13 mouse cellular contexts compared by ENCODE assay signal in genomic region chr11:64168626-64169025, GRCm38 (mm10).
A peak's percentile ranks its signal among the peaks of the same experiment; 100 is the strongest.
DNase-seq lines count a peak whose midpoint lies in the region; ATAC-seq and TF ChIP-seq lines count a peak whose summit lies in the region.
"Had no signal": no experiment of that assay in that cellular context is flagged by ENCODE, and none has a peak within 500 bp of the region (broad histone marks: within the 10 kb centered on the region; RNA-seq: fewer than 3 reads in every experiment).

No protein-coding gene starts in this region.

- H3K27me3 ChIP-seq in neural tube, embryonic 13.5 days = no peaks in the 10 kb centered on the region
- no peaks in the 10 kb centered on the region for H3K27me3 ChIP-seq in intestine, embryonic 15.5 days (replicated peaks)
- H3K27me3 ChIP-seq: CH12.LX; forebrain, embryonic 12.5 days; stomach, embryonic 15.5 days had no signal

- no peak overlapping the region for H3K4me3 ChIP-seq in gastrocnemius, adult 2 months
- H3K4me3 ChIP-seq in neural tube, embryonic 13.5 days = no peak overlapping the region
- H3K4me3 ChIP-seq in intestine, embryonic 15.5 days (replicated peaks) = no peak overlapping the region
- H3K4me3 ChIP-seq: forebrain, embryonic 12.5 days; megakaryocyte, embryonic 14.5 days; stomach, embryonic 15.5 days had no signal

- no peak for TF ChIP-seq CTCF in gastrocnemius, adult 2 months (IDR thresholded peaks at IDR 0.05)

- peak; percentile 61; the same call in 1 of the 2 replicates for ATAC-seq in neural tube, embryonic 13.5 days (ENCODE audit: low read depth)
- peak; percentile 51; the same call in 1 of the 2 replicates for ATAC-seq in intestine, embryonic 15.5 days
- no peak for ATAC-seq in frontal cortex, adult (ENCODE audit: low TSS enrichment)

- 55% methylated on average over 8 of the region's 8 CpGs for WGBS in neural tube, embryonic 13.5 days
- 20% methylated on average over 8 of the region's 8 CpGs for WGBS in intestine, embryonic 15.5 days

- H3K9me3 ChIP-seq in neural tube, embryonic 13.5 days = no peaks in the 10 kb centered on the region
- no peaks in the 10 kb centered on the region for H3K9me3 ChIP-seq in intestine, embryonic 15.5 days
- H3K9me3 ChIP-seq: forebrain, embryonic 12.5 days; megakaryocyte, embryonic 14.5 days; stomach, embryonic 15.5 days had no signal

- H3K9ac ChIP-seq in neural tube, embryonic 13.5 days = no peak overlapping the region
- H3K9ac ChIP-seq in intestine, embryonic 15.5 days = no peak overlapping the region
- H3K9ac ChIP-seq: forebrain, embryonic 12.5 days; hindbrain, embryonic 14.5 days; stomach, embryonic 15.5 days had no signal

- intact Hi-C loops in gastrocnemius, postnatal 14 days (cut with DNase I; ENCODE audit: low total_unique reads) = no loop called here
- intact Hi-C loops in gastrocnemius, adult 2 months (cut with DNase I) = no loop called here

- no peak overlapping the region for H3K27ac ChIP-seq in gastrocnemius, adult 2 months
- H3K27ac ChIP-seq in neural tube, embryonic 13.5 days (replicated peaks) = no peak overlapping the region; the same call in 1 of the 2 replicates
- no peak overlapping the region for H3K27ac ChIP-seq in intestine, embryonic 15.5 days
- H3K27ac ChIP-seq: forebrain, embryonic 12.5 days; hindbrain, embryonic 14.5 days; stomach, embryonic 15.5 days had no signal

- peak; percentile 14 for DNase-seq in gastrocnemius, postnatal 14 days
- DNase-seq in gastrocnemius, adult 2 months = no peak
- DNase-seq in neural tube, embryonic 10.5 days (ENCODE audit: extremely low spot score, low spot score) = no peak
- DNase-seq in ovary, postnatal 14 days (ENCODE audit: low spot score) = peak; percentile 43
- DNase-seq in thymus, postnatal 4 days = no peak

- no peaks in the 10 kb centered on the region; the same call in 1 of the 2 replicates for H3K4me1 ChIP-seq in neural tube, embryonic 13.5 days (replicated peaks)
- 0 out of 2 replicates have a peak, but pooled peaks cover 12% of the 10 kb centered on the region for H3K4me1 ChIP-seq in intestine, embryonic 15.5 days (replicated peaks)
- H3K4me1 ChIP-seq: forebrain, embryonic 12.5 days; megakaryocyte, embryonic 14.5 days; stomach, embryonic 15.5 days had no signal

- no peak overlapping the region for H3K4me2 ChIP-seq in neural tube, embryonic 13.5 days
- H3K4me2 ChIP-seq in intestine, embryonic 15.5 days (replicated peaks) = no peak overlapping the region
- H3K4me2 ChIP-seq: forebrain, embryonic 12.5 days; hindbrain, embryonic 14.5 days; stomach, embryonic 15.5 days had no signal

- no peaks in the 10 kb centered on the region for H3K36me3 ChIP-seq in neural tube, embryonic 13.5 days
- H3K36me3 ChIP-seq in intestine, embryonic 15.5 days = no peaks in the 10 kb centered on the region
- H3K36me3 ChIP-seq: forebrain, embryonic 12.5 days; stomach, embryonic 15.5 days had no signal

Comparison
In these comparisons a context has a peak if more than half of its experiments do, and no peak if none do; other contexts are left out.
1. DNase-seq: peak in gastrocnemius, postnatal 14 days (single experiment) and ovary, postnatal 14 days (single experiment); none in gastrocnemius, adult 2 months (single experiment), neural tube, embryonic 10.5 days (single experiment) and thymus, postnatal 4 days (single experiment).